Mouse (Mus musculus): ENCODE measurements around the gene Pfn2.

DNA sequence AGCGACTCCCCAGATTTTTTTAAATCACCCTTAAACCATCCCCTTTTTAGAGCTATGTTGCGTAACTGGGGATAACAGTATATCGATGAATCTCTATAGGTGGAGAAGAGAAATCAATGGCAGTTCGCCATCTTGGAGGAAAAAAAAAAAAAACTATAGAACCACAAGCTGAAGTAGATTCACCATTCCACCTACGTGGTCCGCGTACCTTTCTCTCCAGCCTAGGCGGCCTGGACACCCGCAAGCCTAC lies 1.3 kb downstream of the Pfn2 start:
- no peak for TF ChIP-seq CTCF (IDR thresholded peaks at IDR 0.05; ENCODE audit: extremely low read depth, insufficient read depth, insufficient read length, insufficient replicate concordance)
- no peak for TF ChIP-seq POLR2A (IDR thresholded peaks at IDR 0.05; ENCODE audit: low read depth, low read length)

All from spleen, adult 2 months (tissue).